Mouse (Mus musculus): ENCODE measurements at regions not wholly inside any gene's neighbourhood (a gene's known extent, or its start where the extent isn't known, plus 50 kb on each side); places are given as distances from the start of the nearest gene placed in this dataset.

DNA sequence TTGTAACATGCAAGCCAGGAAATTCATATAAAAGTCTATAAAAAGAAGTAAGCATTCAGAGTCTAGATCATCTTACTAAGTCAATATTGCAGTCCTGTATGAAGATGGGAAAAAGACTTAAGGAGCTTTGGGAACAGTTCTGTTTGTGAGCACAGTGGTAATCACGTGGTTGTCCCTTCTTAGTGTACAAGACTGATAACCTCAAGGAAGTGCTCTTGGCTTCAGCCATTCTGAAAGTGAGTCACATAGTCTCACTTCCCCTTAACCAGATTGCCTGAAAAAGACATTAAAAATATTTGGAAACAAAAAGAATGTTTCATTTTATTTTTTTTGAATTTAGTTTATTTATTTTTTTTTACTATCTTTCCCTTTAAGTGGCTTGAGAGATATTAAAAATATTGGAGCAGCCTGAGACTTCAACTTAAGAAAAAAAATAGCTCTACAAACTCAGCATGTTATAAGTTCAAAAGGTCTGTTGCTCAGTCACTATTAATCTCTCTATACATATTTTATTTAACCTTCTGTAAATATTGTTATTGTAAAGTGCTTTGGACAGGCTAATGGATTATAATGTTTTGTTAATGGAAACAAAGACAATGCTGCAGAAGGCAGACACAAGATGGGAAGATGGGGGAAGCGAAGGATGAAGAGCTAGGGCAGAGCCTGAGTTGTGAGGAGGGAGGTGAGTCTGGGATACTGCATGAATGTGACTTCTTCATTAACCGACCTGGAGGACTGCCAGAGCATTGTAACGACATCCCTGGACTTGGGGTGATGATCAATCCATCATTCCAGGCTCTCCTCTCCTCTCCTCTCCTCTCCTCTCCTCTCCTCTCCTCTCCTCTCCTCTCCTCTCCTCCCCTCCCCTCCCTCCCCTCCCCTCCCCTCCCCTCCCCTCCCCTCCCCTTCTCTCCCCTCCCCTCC is 300.2 kb upstream of the Mpdz start:
- TF ChIP-seq CTCF (IDR thresholded peaks at IDR 0.05; ENCODE audit: control insufficient read depth, insufficient read depth, insufficient read length) (no peak), FOSL1 (IDR thresholded peaks at IDR 0.05; ENCODE audit: insufficient read depth, low read length, poor library complexity, severe bottlenecking) (no peak), USF1 (IDR thresholded peaks at IDR 0.05; ENCODE audit: low read depth) (no peak)
